11 mouse cellular contexts compared by ENCODE assay signal in genomic region chr9:79921701-79922492, GRCm38 (mm10).
A peak's percentile ranks its signal among the peaks of the same experiment; 100 is the strongest.
DNase-seq lines count a peak whose midpoint lies in the region; ATAC-seq lines count a peak whose summit lies in the region.
"Had no signal": no experiment of that assay in that cellular context is flagged by ENCODE, and none has a peak within 500 bp of the region (broad histone marks: within the 10 kb centered on the region; RNA-seq: fewer than 3 reads in every experiment).

No protein-coding gene starts in this region.

- peaks cover 25% of the 10 kb centered on the region for H3K4me1 ChIP-seq in forebrain, embryonic 13.5 days
- peaks cover 25% of the 10 kb centered on the region; the same call in 1 of the 2 replicates for H3K4me1 ChIP-seq in forebrain, embryonic 12.5 days
- peaks cover 11% of the 10 kb centered on the region for H3K4me1 ChIP-seq in kidney, embryonic 14.5 days (ENCODE audit: control insufficient read depth, insufficient read depth, low read length)

- no peak overlapping the region for H3K27ac ChIP-seq in forebrain, embryonic 13.5 days
- no peak overlapping the region for H3K27ac ChIP-seq in forebrain, embryonic 12.5 days
- H3K27ac ChIP-seq in kidney, embryonic 14.5 days (ENCODE audit: low read depth, low read length): no peak overlapping the region

- DNase-seq in kidney, adult 11 months: no peak
- DNase-seq in 416B (ENCODE audit: low read depth): peak; percentile 80
- DNase-seq in frontal cortex, postnatal 25 days (ENCODE audit: low spot score in 2 of 2): no peak
- DNase-seq in frontal cortex, postnatal 10 days (ENCODE audit: low spot score in 2 of 2): no peak
- DNase-seq: cerebellum, adult 9-11 months; lung, postnatal 4 days; thymus, postnatal 36 days had no signal

- no peak overlapping the region for H3K4me2 ChIP-seq in forebrain, embryonic 13.5 days
- no peak overlapping the region for H3K4me2 ChIP-seq in forebrain, embryonic 12.5 days
- H3K4me2 ChIP-seq in kidney, embryonic 14.5 days (replicated peaks; ENCODE audit: low read depth, low read length): no peak overlapping the region

- H3K27me3 ChIP-seq in forebrain, embryonic 13.5 days: no peaks in the 10 kb centered on the region
- no peaks in the 10 kb centered on the region for H3K27me3 ChIP-seq in forebrain, embryonic 12.5 days
- H3K27me3 ChIP-seq in kidney, embryonic 14.5 days (ENCODE audit: control insufficient read depth, insufficient read depth, low read length): no peaks in the 10 kb centered on the region

- H3K9ac ChIP-seq in forebrain, embryonic 13.5 days: no peak overlapping the region
- no peak overlapping the region for H3K9ac ChIP-seq in forebrain, embryonic 12.5 days
- H3K9ac ChIP-seq in kidney, embryonic 14.5 days (ENCODE audit: low read depth, low read length): no peak overlapping the region

- H3K36me3 ChIP-seq in forebrain, embryonic 13.5 days (ENCODE audit: poor library complexity, severe bottlenecking): no peaks in the 10 kb centered on the region
- no peaks in the 10 kb centered on the region for H3K36me3 ChIP-seq in forebrain, embryonic 12.5 days (replicated peaks)
- H3K36me3 ChIP-seq in kidney, embryonic 14.5 days (ENCODE audit: control insufficient read depth, insufficient read depth, low read length): no peaks in the 10 kb centered on the region

- H3K4me3 ChIP-seq in forebrain, embryonic 13.5 days: no peak overlapping the region
- no peak overlapping the region for H3K4me3 ChIP-seq in forebrain, embryonic 12.5 days (replicated peaks)
- H3K4me3 ChIP-seq in kidney, embryonic 14.5 days (ENCODE audit: low read length): no peak overlapping the region

- no peaks in the 10 kb centered on the region for H3K9me3 ChIP-seq in forebrain, embryonic 13.5 days (replicated peaks)
- no peaks in the 10 kb centered on the region for H3K9me3 ChIP-seq in forebrain, embryonic 12.5 days
- no peaks in the 10 kb centered on the region for H3K9me3 ChIP-seq in kidney, embryonic 14.5 days (ENCODE audit: control insufficient read depth, low read length)

- ATAC-seq in forebrain, embryonic 13.5 days: 0 out of 2 replicates have a peak, but pooled peaks have one; percentile 28
- ATAC-seq in forebrain, embryonic 12.5 days (ENCODE audit: low FRiP score): no peak
- peak; percentile 50; the same call in 1 of the 2 replicates for ATAC-seq in kidney, embryonic 14.5 days (ENCODE audit: low FRiP score, low TSS enrichment)
- peak; percentile 31 for ATAC-seq in granulocyte monocyte progenitor cell, adult 5-6 weeks (replicated peaks; ENCODE audit: poor library complexity, severe bottlenecking)

- WGBS in forebrain, embryonic 13.5 days: 57% methylated on average over 10 of the region's 10 CpGs
- WGBS in forebrain, embryonic 12.5 days: 71% methylated on average over 10 of the region's 10 CpGs
- WGBS in kidney, embryonic 14.5 days: 32% methylated on average over 10 of the region's 10 CpGs
